Mouse (Mus musculus) limb, embryonic 12.5 days (tissue): ENCODE results near the gene Gimap1. TPM values are rescaled to one million over a fixed set of nuclear protein-coding genes. Genes with fewer than 3 reads are reported as not detected.

Source experiments
- ATAC-seq: fragments of 200-750 bp; cut with Nextera tagmentation; 2 replicates; pipeline ENCODE4 v1.8.0; 2017; ENCODE audit warnings: low read depth, moderate TSS enrichment; ENCODE audit not compliant: insufficient number of reproducible peaks, insufficient read depth, low FRiP score, low TSS enrichment
- H3K27ac ChIP-seq: fragments of 300-500 bp; sonication (generic); 2 replicates; pipeline ENCODE4 v1.5.1; 2016; ENCODE audit warnings: mild to moderate bottlenecking, moderate library complexity
- H3K27me3 ChIP-seq: fragments of 300-500 bp; sonication (generic); 2 replicates; pipeline ENCODE4 v1.6.1; 2016; ENCODE audit warnings: mild to moderate bottlenecking, moderate library complexity
- H3K36me3 ChIP-seq: fragments of 300-500 bp; sonication (generic); 2 replicates; pipeline ENCODE4 v1.6.1; 2016; ENCODE audit warnings: mild to moderate bottlenecking, moderate library complexity
- H3K4me1 ChIP-seq: fragments of 300-500 bp; sonication (generic); replicated peaks from 2 replicates; pipeline ENCODE4 v1.6.1; 2016
- H3K4me2 ChIP-seq: fragments of 300-500 bp; sonication (generic); 2 replicates; pipeline ENCODE4 v1.6.1; 2016; ENCODE audit warnings: mild to moderate bottlenecking, moderate library complexity
- H3K4me3 ChIP-seq: fragments of 300-500 bp; sonication (generic); replicated peaks from 2 replicates; pipeline ENCODE4 v1.5.1; 2016; ENCODE audit warnings: mild to moderate bottlenecking
- H3K9ac ChIP-seq: fragments of 300-500 bp; sonication (generic); replicated peaks from 2 replicates; pipeline ENCODE4 v1.6.1; 2016; ENCODE audit warnings: mild to moderate bottlenecking, moderate library complexity
- H3K9me3 ChIP-seq: fragments of 300-500 bp; sonication (generic); 2 replicates; pipeline ENCODE4 v1.6.1; 2016; ENCODE audit warnings: mild to moderate bottlenecking, moderate library complexity
- WGBS: fragments of 180-500 bp; shearing (Covaris S2); methylation state at CpG from one replicate; pipeline ENCODE4 v1.1.7; 2016; 5-methylcytosine and 5-hydroxymethylcytosine counted together
- polyA plus RNA-seq: library from polyadenylated mRNA; unstranded; fragments of >200 nt; fragmentation: Nextera tagmentation; extraction: Ambion mirVana; gene quantifications from 2 replicates; pipeline ENCODE4 v1.2.1, GENCODE M21; 2016

The Gimap1 gene
- polyA plus RNA-seq, 1 experiment from 2014 or later, result 7.6 TPM

GRCm38 (mm10) chr6:48740501-48741169, 1.8 kb downstream of the Gimap1 start:
- Histone ChIP-seq H3K4me2 (no peak overlapping the region), H3K9ac (no peak overlapping the region), H3K9me3 (no peaks in the 10 kb centered on the region), H3K27me3 (peaks cover 51% of the 10 kb centered on the region), H3K36me3 (no peaks in the 10 kb centered on the region), H3K4me1 (peaks cover 7% of the 10 kb centered on the region; the same call in 1 of the 2 replicates), H3K27ac (no peak overlapping the region), H3K4me3 (no peak overlapping the region)
- no peak for ATAC-seq
- WGBS, result 81% methylated on average over 3 of the region's 3 CpGs

GRCm38 (mm10) chr6:48741273-48741672, 2.4 kb downstream of the Gimap1 start:
- Histone ChIP-seq H3K36me3 (no peaks in the 10 kb centered on the region), H3K27me3 (peaks cover 57% of the 10 kb centered on the region), H3K4me2 (no peak overlapping the region), H3K4me1 (peaks cover 11% of the 10 kb centered on the region; the same call in 1 of the 2 replicates), H3K27ac (no peak overlapping the region), H3K9ac (no peak overlapping the region), H3K9me3 (no peaks in the 10 kb centered on the region), H3K4me3 (no peak overlapping the region)
- 31% methylated on average over 3 of the region's 3 CpGs for WGBS
- no peak for ATAC-seq

GRCm38 (mm10) chr6:48741711-48742206, 2.9 kb downstream of the Gimap1 start:
- Histone ChIP-seq H3K9ac (no peak overlapping the region), H3K9me3 (no peaks in the 10 kb centered on the region), H3K4me2 (0 out of 2 replicates have a peak overlapping the region, but pooled peaks have one; percentile 77), H3K4me3 (no peak overlapping the region), H3K27me3 (peaks cover 58% of the 10 kb centered on the region), H3K27ac (no peak overlapping the region), H3K36me3 (no peaks in the 10 kb centered on the region), H3K4me1 (peaks cover 11% of the 10 kb centered on the region; the same call in 1 of the 2 replicates)
- no peak for ATAC-seq
- 22% methylated on average over 9 of the region's 9 CpGs for WGBS

- H3K9me3 ChIP-seq, result no peaks in the 10 kb centered on the region
- peaks cover 58% of the 10 kb centered on the region for H3K27me3 ChIP-seq
- H3K9ac ChIP-seq, result no peak overlapping the region
- peak overlapping the region; percentile 46 for H3K4me3 ChIP-seq
- no peaks in the 10 kb centered on the region for H3K36me3 ChIP-seq
- H3K4me1 ChIP-seq, result peaks cover 11% of the 10 kb centered on the region; the same call in 1 of the 2 replicates
- 2% methylated on average over 52 of the region's 52 CpGs for WGBS
- no peak overlapping the region for H3K27ac ChIP-seq
- no peak; the same call in 1 of the 2 replicates for ATAC-seq
- H3K4me2 ChIP-seq, result peak overlapping the region; percentile 77
Observed at GRCm38 (mm10) chr6:48742422-48743351, 3.8 kb downstream of the Gimap1 start.

DNA sequence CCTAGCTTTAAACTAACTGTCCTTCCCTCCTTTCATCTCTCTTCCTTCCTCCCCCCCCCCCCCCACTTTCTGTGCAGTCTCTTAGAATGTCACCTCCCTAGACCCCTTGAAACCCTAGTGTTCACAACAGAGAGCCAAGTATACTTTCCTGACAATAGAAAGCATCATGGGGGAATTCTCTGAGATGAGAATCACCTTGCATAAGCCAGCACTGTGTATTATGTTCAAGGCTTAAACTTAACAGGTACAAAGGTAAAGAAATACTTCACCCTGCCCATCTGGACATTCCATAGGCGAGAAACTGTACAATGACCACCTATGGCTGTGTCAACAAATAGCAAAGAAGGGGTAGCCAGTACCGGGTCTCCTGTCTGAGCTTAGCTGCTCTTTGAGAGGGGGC, 6.6 kb downstream of the Gimap1 start:
- H3K9ac ChIP-seq, result no peak overlapping the region
- no peak overlapping the region for H3K4me2 ChIP-seq
- H3K9me3 ChIP-seq, result no peaks in the 10 kb centered on the region
- H3K4me1 ChIP-seq, result peaks cover 11% of the 10 kb centered on the region; the same call in 1 of the 2 replicates
- H3K27me3 ChIP-seq, result peaks cover 53% of the 10 kb centered on the region
- no peaks in the 10 kb centered on the region for H3K36me3 ChIP-seq
- H3K27ac ChIP-seq, result no peak overlapping the region
- H3K4me3 ChIP-seq, result no peak overlapping the region
- 73% methylated on average over 2 of the region's 2 CpGs for WGBS
- no peak for ATAC-seq

GRCm38 (mm10) chr6:48745959-48746889, 7.4 kb downstream of the Gimap1 start, which contains the start of gene Gimap5:
Gimap5 (plus strand) TSS chr6:48746197.
- no peak within 1 kb of the TSS for H3K9ac ChIP-seq
- 48% methylated on average over 16 of the region's 16 CpGs for WGBS
- 0 out of 2 replicates have a peak within 1 kb of the TSS, but pooled peaks have one; percentile 59 for H3K27ac ChIP-seq
- no peak for ATAC-seq
- no peaks in the 10 kb centered on the region for H3K9me3 ChIP-seq
- H3K4me1 ChIP-seq, result peaks cover 11% of the 10 kb centered on the region; the same call in 1 of the 2 replicates
- no peak within 1 kb of the TSS for H3K4me3 ChIP-seq
- peaks cover 46% of the 10 kb centered on the region for H3K27me3 ChIP-seq
- H3K4me2 ChIP-seq, result peak within 1 kb of the TSS; percentile 23; the same call in 1 of the 2 replicates
- H3K36me3 ChIP-seq, result no peaks in the 10 kb centered on the region

DNA sequence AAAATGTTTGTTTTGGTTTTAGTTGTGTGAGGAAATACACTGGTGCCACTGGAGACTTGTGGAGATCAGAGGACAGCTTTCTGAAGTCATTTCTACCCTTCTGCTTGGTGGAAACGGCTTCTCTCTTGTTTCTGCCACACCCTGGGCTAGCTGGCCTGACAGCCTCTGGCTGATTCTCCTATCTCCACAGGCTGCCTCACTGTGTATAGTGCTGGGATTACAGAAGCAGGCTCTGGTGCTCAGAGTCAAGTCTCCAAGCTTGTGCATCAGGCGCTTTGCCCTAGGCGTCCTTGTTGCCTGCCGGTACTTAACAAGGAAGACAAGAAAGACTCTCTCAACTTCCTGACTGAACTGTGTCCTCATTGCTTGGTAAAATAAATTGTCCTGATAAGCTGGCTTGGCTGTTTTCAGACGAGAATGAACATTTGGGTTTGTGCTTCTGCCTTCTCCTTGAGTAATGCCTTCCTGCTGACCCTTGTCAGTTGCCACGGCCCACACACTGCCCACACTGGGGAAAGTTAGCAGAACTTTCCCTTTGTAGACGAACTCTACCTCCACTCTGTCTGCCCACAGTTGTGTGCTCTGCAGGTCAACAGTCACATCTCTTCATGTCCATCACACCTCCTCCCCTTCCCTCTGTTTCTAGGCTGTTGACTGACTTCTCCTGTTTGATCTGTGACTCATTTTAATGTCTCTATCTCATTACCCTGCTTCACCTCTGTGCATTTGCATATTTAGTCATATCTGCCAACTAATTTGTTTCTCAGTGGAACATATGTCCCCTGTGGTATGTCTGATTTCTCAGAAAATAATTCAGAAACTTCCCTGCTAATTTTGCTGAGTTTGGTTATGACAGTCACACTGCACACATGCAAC, 8.5 kb downstream of the Gimap1 start:
- Histone ChIP-seq H3K4me2 (no peak overlapping the region), H3K4me1 (peaks cover 10% of the 10 kb centered on the region; the same call in 1 of the 2 replicates), H3K9me3 (no peaks in the 10 kb centered on the region), H3K27me3 (peaks cover 34% of the 10 kb centered on the region), H3K27ac (no peak overlapping the region), H3K9ac (no peak overlapping the region), H3K4me3 (no peak overlapping the region), H3K36me3 (no peaks in the 10 kb centered on the region)
- 57% methylated on average over 7 of the region's 7 CpGs for WGBS
- no peak for ATAC-seq

- ATAC-seq, result no peak
Observed at GRCm38 (mm10) chr6:48763567-48764270, 24.9 kb downstream of the Gimap1 start.

GRCm38 (mm10) chr6:48764496-48764895, 25.6 kb downstream of the Gimap1 start:
- H3K27ac ChIP-seq, result no peak overlapping the region
- ATAC-seq, result no peak

More at GRCm38 (mm10) chr6:48763567-48764270, 24.9 kb downstream of the Gimap1 start:
- H3K36me3 ChIP-seq, result no peaks in the 10 kb centered on the region
- peaks cover 5% of the 10 kb centered on the region; the same call in 1 of the 2 replicates for H3K9me3 ChIP-seq
- H3K27me3 ChIP-seq, result no peaks in the 10 kb centered on the region
- H3K4me3 ChIP-seq, result no peak overlapping the region
- no peak overlapping the region for H3K9ac ChIP-seq
- WGBS, result 60% methylated on average over 7 of the region's 7 CpGs
- H3K27ac ChIP-seq, result no peak overlapping the region
- no peak overlapping the region for H3K4me2 ChIP-seq
- no peaks in the 10 kb centered on the region for H3K4me1 ChIP-seq

More at GRCm38 (mm10) chr6:48764496-48764895, 25.6 kb downstream of the Gimap1 start:
- Histone ChIP-seq H3K36me3 (no peaks in the 10 kb centered on the region), H3K4me1 (no peaks in the 10 kb centered on the region), H3K9ac (no peak overlapping the region), H3K9me3 (peaks cover 5% of the 10 kb centered on the region; the same call in 1 of the 2 replicates), H3K27me3 (no peaks in the 10 kb centered on the region), H3K4me3 (no peak overlapping the region), H3K4me2 (no peak overlapping the region)
- 91% methylated on average over 10 of the region's 10 CpGs for WGBS
